Mouse (Mus musculus) lung, postnatal 0 days (tissue): Measurements from ENCODE around the gene Sox5. TPM values are rescaled to one million over a fixed set of nuclear protein-coding genes. Genes with fewer than 3 reads are reported as not detected.

Source experiments
- ATAC-seq: fragments of 200-750 bp; cut with Nextera tagmentation; 2 replicates; pipeline ENCODE4 v1.8.0; 2017; ENCODE audit warnings: moderate library complexity
- DNase-seq: peaks from one replicate; pipeline ENCODE4 v3.0.0-alpha.2; 2016; ENCODE audit warnings: low spot score
- H3K27ac ChIP-seq: fragments of 300-500 bp; sonication (generic); 2 replicates; pipeline ENCODE4 v1.5.1; 2014; ENCODE audit warnings: antibody characterized with exemption, mild to moderate bottlenecking, low read length, mixed read lengths
- H3K27me3 ChIP-seq: fragments of 300-500 bp; sonication (generic); replicated peaks from 2 replicates; pipeline ENCODE4 v1.6.1; 2014; ENCODE audit warnings: low read length, mixed read lengths; ENCODE audit not compliant: insufficient read depth
- H3K36me3 ChIP-seq: fragments of 300-500 bp; sonication (generic); 2 replicates; pipeline ENCODE4 v1.6.1; 2014; ENCODE audit warnings: low read length, mixed read lengths; ENCODE audit not compliant: insufficient read depth
- H3K4me1 ChIP-seq: fragments of 300-500 bp; sonication (generic); 2 replicates; pipeline ENCODE4 v1.6.1; 2014; ENCODE audit warnings: antibody characterized with exemption, low read depth, low read length, mixed read lengths; ENCODE audit not compliant: insufficient read depth
- H3K4me2 ChIP-seq: fragments of 300-500 bp; sonication (generic); replicated peaks from 2 replicates; pipeline ENCODE4 v1.6.1; 2014; ENCODE audit warnings: low read depth, mild to moderate bottlenecking, low read length, moderate library complexity, mixed read lengths
- H3K4me3 ChIP-seq: fragments of 300-500 bp; sonication (generic); 2 replicates; pipeline ENCODE4 v1.5.1; 2014; ENCODE audit warnings: low read depth, low read length
- H3K9ac ChIP-seq: fragments of 300-500 bp; sonication (generic); replicated peaks from 2 replicates; pipeline ENCODE4 v1.6.1; 2014; ENCODE audit warnings: low read depth, mild to moderate bottlenecking
- H3K9me3 ChIP-seq: fragments of 300-500 bp; sonication (generic); 2 replicates; pipeline ENCODE4 v1.6.1; 2016; ENCODE audit warnings: low read length, mixed read lengths
- CTCF ChIP-seq: IDR thresholded peaks from 2 replicates; pipeline ENCODE4 v1.5.1; 2016; ENCODE audit warnings: antibody characterized with exemption, mild to moderate bottlenecking
- EP300 ChIP-seq: IDR thresholded peaks from 2 replicates; pipeline ENCODE4 v1.6.1; 2016; ENCODE audit warnings: antibody characterized with exemption, mild to moderate bottlenecking, control low read depth
- WGBS: fragments of 180-500 bp; shearing (Covaris S2); extraction: QIAGEN DNeasy Blood & Tissue Kit; methylation state at CpG from one replicate; pipeline ENCODE4 v1.1.7; 2014; 5-methylcytosine and 5-hydroxymethylcytosine counted together
- polyA plus RNA-seq: library from polyadenylated mRNA; unstranded; fragments of >200 nt; fragmentation: Nextera tagmentation; extraction: Ambion mirVana; gene quantifications from 2 replicates; pipeline ENCODE4 v1.2.1, GENCODE M21; 2015

Gene Sox5
- polyA plus RNA-seq, 1 experiment from 2014 or later: 9.8 TPM

GRCm38 (mm10) chr6:144777356-144778035 lies 4.3 kb downstream of the Sox5 start:
- TF ChIP-seq CTCF (no peak), EP300 (no peak)
- WGBS: 91% methylated on average over 7 of the region's 7 CpGs
- Histone ChIP-seq H3K36me3 (no peaks in the 10 kb centered on the region), H3K9ac (no peak overlapping the region), H3K27ac (no peak overlapping the region), H3K4me3 (no peak overlapping the region), H3K9me3 (no peaks in the 10 kb centered on the region), H3K4me2 (no peak overlapping the region), H3K27me3 (no peaks in the 10 kb centered on the region), H3K4me1 (peaks cover 1% of the 10 kb centered on the region)
- ATAC-seq: no peak
- no peak for DNase-seq

DNA sequence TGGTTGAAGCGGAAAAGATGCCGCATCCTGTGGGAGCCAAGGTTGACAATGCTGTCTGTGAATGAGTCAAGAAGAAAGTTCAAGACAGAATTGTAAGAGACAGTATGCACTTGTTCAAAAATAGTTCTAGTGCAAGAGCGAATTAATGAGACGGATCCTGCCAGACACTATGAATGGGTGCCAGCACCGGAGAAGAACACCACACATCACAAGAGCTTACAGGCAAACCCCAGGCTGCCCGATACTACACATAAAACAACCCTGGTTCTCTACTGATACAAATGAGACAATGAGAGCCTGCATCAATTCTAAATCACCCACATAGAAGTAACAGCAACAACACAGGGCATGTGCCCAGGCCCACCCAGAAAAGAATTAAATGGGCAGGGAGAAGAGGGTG lies 8.0 kb downstream of the Sox5 start:
- DNase-seq (no peak), ATAC-seq (no peak)
- H3K4me1 ChIP-seq: no peaks in the 10 kb centered on the region; the same call in 1 of the 2 replicates
- no peak overlapping the region for H3K4me3 ChIP-seq
- no peaks in the 10 kb centered on the region for H3K36me3 ChIP-seq
- H3K27ac ChIP-seq: no peak overlapping the region
- 81% methylated on average over 6 of the region's 6 CpGs for WGBS
- no peaks in the 10 kb centered on the region for H3K9me3 ChIP-seq
- no peak overlapping the region for H3K4me2 ChIP-seq
- H3K27me3 ChIP-seq: no peaks in the 10 kb centered on the region
- no peak overlapping the region for H3K9ac ChIP-seq
- TF ChIP-seq CTCF (no peak), EP300 (no peak)

GRCm38 (mm10) chr6:144772985-144773384 lies 8.8 kb downstream of the Sox5 start:
- TF ChIP-seq EP300 (no peak), CTCF (no peak)
- DNase-seq: no peak
- 75% methylated on average over 2 of the region's 2 CpGs for WGBS
- H3K4me2 ChIP-seq: no peak overlapping the region
- H3K27me3 ChIP-seq: no peaks in the 10 kb centered on the region
- no peak overlapping the region for H3K9ac ChIP-seq
- no peak overlapping the region for H3K27ac ChIP-seq
- no peaks in the 10 kb centered on the region; the same call in 1 of the 2 replicates for H3K4me1 ChIP-seq
- ATAC-seq: no peak
- H3K4me3 ChIP-seq: no peak overlapping the region
- no peaks in the 10 kb centered on the region for H3K9me3 ChIP-seq
- H3K36me3 ChIP-seq: no peaks in the 10 kb centered on the region

DNA sequence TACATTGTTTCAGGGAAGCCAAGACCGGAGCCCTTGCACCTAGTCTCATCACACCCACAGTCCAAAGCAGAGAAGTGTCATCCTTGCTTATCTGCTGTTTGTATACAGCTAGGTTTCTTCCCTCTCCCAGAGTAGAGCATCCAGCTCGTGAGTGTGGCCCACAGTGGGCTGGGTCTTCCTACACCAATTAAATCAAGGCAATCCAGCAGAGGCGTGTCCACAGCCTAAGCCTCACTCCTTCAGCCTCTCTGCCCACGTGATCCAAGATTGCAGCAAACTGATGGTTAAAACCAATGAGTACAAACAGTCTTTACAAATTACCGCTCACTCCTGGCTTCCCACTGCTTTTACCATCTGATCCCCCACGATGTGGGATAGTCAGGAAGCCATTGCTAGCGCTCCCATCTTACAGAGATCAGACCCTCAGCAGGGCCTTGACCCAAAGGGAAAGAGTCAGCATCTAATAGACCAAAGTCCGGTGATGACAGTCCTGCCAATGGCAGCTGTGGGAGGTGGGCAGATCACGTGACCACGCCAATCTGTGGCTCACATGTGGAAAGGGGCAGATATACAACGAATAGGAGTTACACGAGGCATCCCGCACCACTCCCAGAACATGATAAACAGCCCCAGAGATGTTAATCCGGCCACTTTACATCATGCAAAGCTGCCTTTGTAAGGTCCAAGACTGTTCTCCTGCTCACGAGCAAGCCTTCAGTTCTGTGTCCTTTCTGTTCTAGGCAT lies 9.4 kb downstream of the Sox5 start:
- Histone ChIP-seq H3K9me3 (no peaks in the 10 kb centered on the region), H3K9ac (no peak overlapping the region), H3K27me3 (no peaks in the 10 kb centered on the region), H3K4me2 (no peak overlapping the region), H3K36me3 (no peaks in the 10 kb centered on the region), H3K27ac (no peak overlapping the region), H3K4me3 (no peak overlapping the region), H3K4me1 (no peaks in the 10 kb centered on the region; the same call in 1 of the 2 replicates)
- TF ChIP-seq CTCF: no peak
- no peak for TF ChIP-seq EP300
- 65% methylated on average over 15 of the region's 15 CpGs for WGBS
- DNase-seq: no peak
- ATAC-seq: peak; percentile 72

DNA sequence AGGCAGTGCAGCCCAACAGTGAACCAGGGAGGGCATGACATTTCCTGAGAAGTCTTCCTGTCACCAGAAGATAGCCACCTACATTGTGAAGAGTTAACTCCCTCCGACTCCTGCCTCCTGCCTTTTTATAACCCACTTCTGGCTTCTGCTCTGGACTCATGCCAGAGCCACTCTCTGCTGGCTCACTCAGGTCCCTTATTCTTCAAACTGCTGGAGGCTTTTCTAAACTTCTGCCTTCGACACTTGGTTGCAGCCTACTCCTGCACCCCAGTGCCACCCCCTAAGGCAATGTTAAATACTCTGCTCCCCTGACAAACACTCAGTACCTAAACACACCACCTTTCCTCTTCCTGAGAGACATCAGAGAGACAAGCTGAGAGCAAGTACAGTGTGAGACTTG lies 12.7 kb downstream of the Sox5 start:
- Histone ChIP-seq H3K27me3 (no peaks in the 10 kb centered on the region), H3K27ac (no peak overlapping the region), H3K4me2 (no peak overlapping the region), H3K4me1 (no peaks in the 10 kb centered on the region; the same call in 1 of the 2 replicates), H3K9ac (no peak overlapping the region), H3K9me3 (no peaks in the 10 kb centered on the region), H3K36me3 (no peaks in the 10 kb centered on the region), H3K4me3 (no peak overlapping the region)
- DNase-seq: peak; percentile 34
- 8% methylated on average over 2 of the region's 2 CpGs for WGBS
- ATAC-seq: peak; percentile 28; the same call in 1 of the 2 replicates
- no peak for TF ChIP-seq EP300
- no peak for TF ChIP-seq CTCF

- DNase-seq: no peak
- no peak overlapping the region for H3K4me2 ChIP-seq
- H3K9ac ChIP-seq: no peak overlapping the region
- H3K4me1 ChIP-seq: no peaks in the 10 kb centered on the region
- H3K9me3 ChIP-seq: no peaks in the 10 kb centered on the region
- WGBS: 49% methylated on average over 12 of the region's 12 CpGs
- H3K27me3 ChIP-seq: no peaks in the 10 kb centered on the region
- no peaks in the 10 kb centered on the region for H3K36me3 ChIP-seq
- no peak for TF ChIP-seq EP300
- TF ChIP-seq CTCF: no peak
- no peak for ATAC-seq
- no peak overlapping the region for H3K27ac ChIP-seq
- H3K4me3 ChIP-seq: no peak overlapping the region
These were observed 19.9 kb downstream of the Sox5 start for GRCm38 (mm10) chr6:144761902-144762301.
